Mouse (Mus musculus) kidney, postnatal 0 days (tissue): ENCODE data around the gene Rbfox2. TPM values are rescaled to one million over a fixed set of nuclear protein-coding genes. Genes with fewer than 3 reads are reported as not detected.

Experiments
- ATAC-seq: fragments of 200-750 bp; cut with Nextera tagmentation; replicated peaks from 2 replicates; pipeline ENCODE4 v1.8.0; 2017; ENCODE audit warnings: low read depth, moderate number of reproducible peaks, moderate TSS enrichment, moderate library complexity; ENCODE audit not compliant: low FRiP score
- DNase-seq: peaks from one replicate; pipeline ENCODE4 v3.0.0-alpha.2; 2016; ENCODE audit warnings: low spot score
- H3K27ac ChIP-seq: fragments of 300-500 bp; sonication (generic); 2 replicates; pipeline ENCODE4 v1.5.1; 2014; ENCODE audit warnings: mild to moderate bottlenecking
- H3K27me3 ChIP-seq: fragments of 300-500 bp; sonication (generic); 2 replicates; pipeline ENCODE4 v1.6.1; 2014; ENCODE audit warnings: low read length, mixed read lengths; ENCODE audit not compliant: insufficient read depth
- H3K36me3 ChIP-seq: fragments of 300-500 bp; sonication (generic); 2 replicates; pipeline ENCODE4 v1.6.1; 2014; ENCODE audit warnings: low read length, mixed read lengths; ENCODE audit not compliant: insufficient read depth
- H3K4me1 ChIP-seq: fragments of 300-500 bp; sonication (generic); replicated peaks from 2 replicates; pipeline ENCODE4 v1.6.1; 2014; ENCODE audit warnings: antibody characterized with exemption, low read length, mixed read lengths; ENCODE audit not compliant: insufficient read depth
- H3K4me2 ChIP-seq: fragments of 300-500 bp; sonication (generic); 2 replicates; pipeline ENCODE4 v1.6.1; 2014; ENCODE audit warnings: mild to moderate bottlenecking, low read length, moderate library complexity, mixed read lengths
- H3K4me3 ChIP-seq: fragments of 300-500 bp; sonication (generic); replicated peaks from 2 replicates; pipeline ENCODE4 v1.5.1; 2014; ENCODE audit warnings: low read depth, low read length
- H3K9ac ChIP-seq: fragments of 300-500 bp; sonication (generic); 2 replicates; pipeline ENCODE4 v1.6.1; 2014; ENCODE audit warnings: low read depth, low read length
- H3K9me3 ChIP-seq: fragments of 300-500 bp; sonication (generic); replicated peaks from 2 replicates; pipeline ENCODE4 v1.6.1; 2016; ENCODE audit warnings: low read length, inconsistent platforms, mixed read lengths
- CTCF ChIP-seq: IDR thresholded peaks from 2 replicates; pipeline ENCODE4 v1.5.1; 2016; ENCODE audit warnings: antibody characterized with exemption, low read depth, mild to moderate bottlenecking, moderate library complexity
- WGBS: fragments of 180-500 bp; shearing (Covaris S2); extraction: QIAGEN DNeasy Blood & Tissue Kit; methylation state at CpG from one replicate; pipeline ENCODE4 v1.1.7; 2014; 5-methylcytosine and 5-hydroxymethylcytosine counted together
- polyA plus RNA-seq: library from polyadenylated mRNA; unstranded; fragments of >200 nt; fragmentation: Nextera tagmentation; extraction: Ambion mirVana; gene quantifications from 2 replicates; pipeline ENCODE4 v1.2.1, GENCODE M21; 2015

Rbfox2 gene
- polyA plus RNA-seq, 1 experiment from 2014 or later, result 22.7 TPM

- TF ChIP-seq CTCF, result no peak
- Histone ChIP-seq H3K27ac (peak overlapping the region; percentile 89), H3K4me1 (peaks cover 24% of the 10 kb centered on the region), H3K27me3 (no peaks in the 10 kb centered on the region), H3K4me3 (no peak overlapping the region), H3K9ac (no peak overlapping the region), H3K9me3 (no peaks in the 10 kb centered on the region), H3K4me2 (peak overlapping the region; percentile 81), H3K36me3 (no peaks in the 10 kb centered on the region)
- DNase-seq, result peak; percentile 7
- ATAC-seq, result no peak
- 43% methylated on average over 3 of the region's 3 CpGs for WGBS
Observed at GRCm38 (mm10) chr15:77149551-77149950, 157.3 kb downstream of the Rbfox2 start.

GRCm38 (mm10) chr15:77146942-77147341 is 159.9 kb downstream of the Rbfox2 start:
- no peak for TF ChIP-seq CTCF
- Histone ChIP-seq H3K27ac (no peak overlapping the region), H3K9me3 (no peaks in the 10 kb centered on the region), H3K27me3 (no peaks in the 10 kb centered on the region), H3K4me3 (no peak overlapping the region), H3K36me3 (no peaks in the 10 kb centered on the region), H3K9ac (no peak overlapping the region), H3K4me1 (peaks cover 22% of the 10 kb centered on the region), H3K4me2 (no peak overlapping the region)
- ATAC-seq, result no peak
- DNase-seq, result no peak
- WGBS, result 81% methylated on average over 4 of the region's 4 CpGs

- DNase-seq (no peak), ATAC-seq (no peak)
- Histone ChIP-seq H3K9ac (no peak overlapping the region), H3K4me1 (peaks cover 12% of the 10 kb centered on the region; the same call in 1 of the 2 replicates), H3K4me2 (no peak overlapping the region), H3K27ac (no peak overlapping the region), H3K4me3 (no peak overlapping the region), H3K36me3 (no peaks in the 10 kb centered on the region), H3K9me3 (no peaks in the 10 kb centered on the region), H3K27me3 (no peaks in the 10 kb centered on the region)
- no peak for TF ChIP-seq CTCF
- WGBS, result 90% methylated on average over 1 of the region's 1 CpGs
Observed at GRCm38 (mm10) chr15:77144960-77145359, 161.8 kb downstream of the Rbfox2 start.

GRCm38 (mm10) chr15:77142787-77143186 is 164.0 kb downstream of the Rbfox2 start:
- no peak overlapping the region for H3K9ac ChIP-seq
- H3K4me1 ChIP-seq, result 0 out of 2 replicates have a peak, but pooled peaks cover 7% of the 10 kb centered on the region
- DNase-seq (no peak), ATAC-seq (no peak)
- no peaks in the 10 kb centered on the region for H3K9me3 ChIP-seq
- WGBS, result 77% methylated on average over 5 of the region's 5 CpGs
- H3K27me3 ChIP-seq, result no peaks in the 10 kb centered on the region
- no peak overlapping the region for H3K27ac ChIP-seq
- no peaks in the 10 kb centered on the region for H3K36me3 ChIP-seq
- H3K4me3 ChIP-seq, result no peak overlapping the region
- TF ChIP-seq CTCF, result no peak
- no peak overlapping the region for H3K4me2 ChIP-seq

GRCm38 (mm10) chr15:77142352-77142751 is 164.5 kb downstream of the Rbfox2 start:
- no peak overlapping the region for H3K27ac ChIP-seq
- 0 out of 2 replicates have a peak, but pooled peaks cover 7% of the 10 kb centered on the region for H3K4me1 ChIP-seq
- no peak overlapping the region for H3K9ac ChIP-seq
- no peak overlapping the region for H3K4me2 ChIP-seq
- DNase-seq (no peak), ATAC-seq (no peak)
- WGBS, result 61% methylated on average over 6 of the region's 6 CpGs
- H3K27me3 ChIP-seq, result no peaks in the 10 kb centered on the region
- no peak for TF ChIP-seq CTCF
- no peaks in the 10 kb centered on the region for H3K36me3 ChIP-seq
- H3K9me3 ChIP-seq, result no peaks in the 10 kb centered on the region
- H3K4me3 ChIP-seq, result no peak overlapping the region

- no peak for ATAC-seq
- no peak overlapping the region for H3K27ac ChIP-seq
- no peak for TF ChIP-seq CTCF
- H3K9me3 ChIP-seq, result no peaks in the 10 kb centered on the region
- 0 out of 2 replicates have a peak, but pooled peaks cover 7% of the 10 kb centered on the region for H3K4me1 ChIP-seq
- 61% methylated on average over 4 of the region's 4 CpGs for WGBS
- DNase-seq, result no peak
- no peak overlapping the region for H3K4me2 ChIP-seq
- H3K9ac ChIP-seq, result no peak overlapping the region
- H3K4me3 ChIP-seq, result no peak overlapping the region
- H3K36me3 ChIP-seq, result no peaks in the 10 kb centered on the region
- H3K27me3 ChIP-seq, result no peaks in the 10 kb centered on the region
Observed at GRCm38 (mm10) chr15:77141711-77142110, 165.1 kb downstream of the Rbfox2 start.

- ATAC-seq (no peak), DNase-seq (no peak)
- no peak for TF ChIP-seq CTCF
- Histone ChIP-seq H3K4me1 (0 out of 2 replicates have a peak, but pooled peaks cover 7% of the 10 kb centered on the region), H3K36me3 (no peaks in the 10 kb centered on the region), H3K9me3 (no peaks in the 10 kb centered on the region), H3K9ac (0 out of 2 replicates have a peak overlapping the region, but pooled peaks have one; percentile 13), H3K4me3 (no peak overlapping the region), H3K4me2 (no peak overlapping the region), H3K27ac (no peak overlapping the region), H3K27me3 (no peaks in the 10 kb centered on the region)
- WGBS, result 41% methylated on average over 5 of the region's 5 CpGs
Observed at GRCm38 (mm10) chr15:77138282-77138681, 168.5 kb downstream of the Rbfox2 start.
